In the genomic region with DNA sequence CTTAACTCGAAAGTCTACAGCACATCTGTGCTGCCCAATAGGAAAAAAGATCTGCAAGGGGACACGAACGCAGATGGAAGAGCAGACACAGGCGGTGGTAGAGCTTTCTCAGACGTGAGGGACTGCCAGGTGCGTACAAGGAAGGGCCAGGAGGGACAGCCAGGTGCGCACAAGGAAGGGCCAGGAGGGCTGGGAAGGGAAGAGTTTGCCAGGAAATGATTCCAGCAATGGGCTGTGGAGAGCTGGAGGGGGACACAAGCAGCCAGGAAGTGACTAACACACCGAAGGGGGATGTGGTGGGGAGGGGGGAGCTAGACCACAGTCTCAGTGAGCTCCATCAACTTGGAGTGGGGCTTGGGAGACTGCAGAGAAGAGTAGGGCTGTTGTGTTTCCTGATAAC, we compare ENCODE assay signal across 11 mouse cellular contexts. TPM values are rescaled to one million over a fixed set of nuclear protein-coding genes. Genes with fewer than 3 reads are reported as not detected.
A peak's percentile ranks its signal among the peaks of the same experiment; 100 is the strongest.
DNase-seq lines count a peak whose midpoint lies in the region; ATAC-seq and TF ChIP-seq lines count a peak whose summit lies in the region.
"Had no signal": no experiment of that assay in that cellular context is flagged by ENCODE, and none has a peak within 500 bp of the region (broad histone marks: within the 10 kb centered on the region; RNA-seq: fewer than 3 reads in every experiment).

No protein-coding gene starts in this region.

- no peak overlapping the region for H3K4me3 ChIP-seq in heart, embryonic 13.5 days
- H3K4me3 ChIP-seq in midbrain, embryonic 12.5 days: no peak overlapping the region
- H3K4me3 ChIP-seq in midbrain, embryonic 14.5 days (replicated peaks; ENCODE audit: low read depth, low read length): no peak overlapping the region
- no peak overlapping the region; the same call in 1 of the 2 replicates for H3K4me3 ChIP-seq in intestine, embryonic 15.5 days (replicated peaks)
- no peak overlapping the region for H3K4me3 ChIP-seq in stomach, postnatal 0 days (ENCODE audit: low read depth, low read length)

- no peak for TF ChIP-seq CTCF in stomach, postnatal 0 days (IDR thresholded peaks at IDR 0.05; ENCODE audit: low read depth)

- H3K27ac ChIP-seq in heart, embryonic 13.5 days (replicated peaks): peak overlapping the region; percentile 54
- no peak overlapping the region; the same call in 1 of the 2 replicates for H3K27ac ChIP-seq in midbrain, embryonic 12.5 days (replicated peaks)
- H3K27ac ChIP-seq in midbrain, embryonic 14.5 days (replicated peaks; ENCODE audit: low read depth, low read length): no peak overlapping the region
- peak overlapping the region; percentile 77 for H3K27ac ChIP-seq in intestine, embryonic 15.5 days
- H3K27ac ChIP-seq in stomach, postnatal 0 days (replicated peaks): peak overlapping the region; percentile 65

- H3K36me3 ChIP-seq in heart, embryonic 13.5 days: peaks cover 8% of the 10 kb centered on the region; the same call in 1 of the 2 replicates
- no peaks in the 10 kb centered on the region for H3K36me3 ChIP-seq in midbrain, embryonic 12.5 days
- no peaks in the 10 kb centered on the region for H3K36me3 ChIP-seq in midbrain, embryonic 14.5 days (ENCODE audit: control insufficient read depth, insufficient read depth, low read length)
- no peaks in the 10 kb centered on the region for H3K36me3 ChIP-seq in intestine, embryonic 15.5 days
- no peaks in the 10 kb centered on the region for H3K36me3 ChIP-seq in stomach, postnatal 0 days (ENCODE audit: control insufficient read depth, insufficient read depth, low read length)

- peak overlapping the region; percentile 11; the same call in 1 of the 2 replicates for H3K4me2 ChIP-seq in heart, embryonic 13.5 days
- H3K4me2 ChIP-seq in midbrain, embryonic 12.5 days (replicated peaks): no peak overlapping the region
- H3K4me2 ChIP-seq in midbrain, embryonic 14.5 days (ENCODE audit: low read length): no peak overlapping the region
- peak overlapping the region; percentile 31 for H3K4me2 ChIP-seq in intestine, embryonic 15.5 days (replicated peaks)
- H3K4me2 ChIP-seq in stomach, postnatal 0 days (replicated peaks; ENCODE audit: low read depth): peak overlapping the region; percentile 14; the same call in 1 of the 2 replicates

- H3K4me1 ChIP-seq in heart, embryonic 13.5 days: peaks cover 61% of the 10 kb centered on the region
- peaks cover 36% of the 10 kb centered on the region for H3K4me1 ChIP-seq in midbrain, embryonic 12.5 days
- H3K4me1 ChIP-seq in midbrain, embryonic 14.5 days (ENCODE audit: control insufficient read depth, insufficient read depth, low read length): peaks cover 23% of the 10 kb centered on the region
- H3K4me1 ChIP-seq in intestine, embryonic 15.5 days (replicated peaks): peaks cover 27% of the 10 kb centered on the region
- peaks cover 4% of the 10 kb centered on the region for H3K4me1 ChIP-seq in stomach, postnatal 0 days (replicated peaks; ENCODE audit: control insufficient read depth, insufficient read depth)

- no peak for ATAC-seq in heart, embryonic 13.5 days (ENCODE audit: extremely low read depth, insufficient number of reproducible peaks, low FRiP score, low TSS enrichment)
- ATAC-seq in midbrain, embryonic 12.5 days (ENCODE audit: low FRiP score, low read depth): no peak
- no peak for ATAC-seq in midbrain, embryonic 14.5 days (ENCODE audit: low FRiP score, low TSS enrichment)
- ATAC-seq in intestine, embryonic 15.5 days: 0 out of 2 replicates have a peak, but pooled peaks have one; percentile 9
- ATAC-seq in stomach, postnatal 0 days (ENCODE audit: low FRiP score, low TSS enrichment): no peak
- ATAC-seq in granulocyte monocyte progenitor cell, adult 5-6 weeks (replicated peaks; ENCODE audit: poor library complexity, severe bottlenecking): no peak
- ATAC-seq: CD4-positive, CD25-positive, alpha-beta regulatory T cell, adult 4 months had no signal

- DNase-seq in heart, postnatal 4 days: no peak
- DNase-seq in midbrain, embryonic 14.5 days: no peak
- DNase-seq in stomach, postnatal 0 days (ENCODE audit: low spot score): peak; percentile 44
- no peak for DNase-seq in spleen, postnatal 4 days (ENCODE audit: low spot score in 2 of 2)
- DNase-seq: retina, postnatal 1 day; thymus, adult 2 months had no signal

- H3K9me3 ChIP-seq in heart, embryonic 13.5 days: no peaks in the 10 kb centered on the region
- H3K9me3 ChIP-seq in midbrain, embryonic 12.5 days: no peaks in the 10 kb centered on the region
- H3K9me3 ChIP-seq in midbrain, embryonic 14.5 days (ENCODE audit: control insufficient read depth, low read length): no peaks in the 10 kb centered on the region
- H3K9me3 ChIP-seq in intestine, embryonic 15.5 days: no peaks in the 10 kb centered on the region
- no peaks in the 10 kb centered on the region for H3K9me3 ChIP-seq in stomach, postnatal 0 days (ENCODE audit: control insufficient read depth, low read length)

- no peaks in the 10 kb centered on the region for H3K27me3 ChIP-seq in heart, embryonic 13.5 days (replicated peaks)
- no peaks in the 10 kb centered on the region for H3K27me3 ChIP-seq in midbrain, embryonic 12.5 days
- no peaks in the 10 kb centered on the region for H3K27me3 ChIP-seq in midbrain, embryonic 14.5 days (ENCODE audit: control insufficient read depth, insufficient read depth, low read length)
- H3K27me3 ChIP-seq in intestine, embryonic 15.5 days (replicated peaks): no peaks in the 10 kb centered on the region
- H3K27me3 ChIP-seq in stomach, postnatal 0 days (ENCODE audit: control insufficient read depth, insufficient read depth, low read length): no peaks in the 10 kb centered on the region

- 36% methylated on average over 8 of the region's 8 CpGs for WGBS in heart, embryonic 13.5 days
- WGBS in midbrain, embryonic 12.5 days: 40% methylated on average over 8 of the region's 8 CpGs
- WGBS in midbrain, embryonic 14.5 days: 45% methylated on average over 8 of the region's 8 CpGs
- 21% methylated on average over 8 of the region's 8 CpGs for WGBS in intestine, embryonic 15.5 days
- 26% methylated on average over 8 of the region's 8 CpGs for WGBS in stomach, postnatal 0 days

- peak overlapping the region; percentile 54; the same call in 1 of the 2 replicates for H3K9ac ChIP-seq in heart, embryonic 13.5 days
- H3K9ac ChIP-seq in midbrain, embryonic 12.5 days (replicated peaks): 0 out of 2 replicates have a peak overlapping the region, but pooled peaks have one; percentile 15
- no peak overlapping the region for H3K9ac ChIP-seq in midbrain, embryonic 14.5 days (replicated peaks; ENCODE audit: low read length)
- H3K9ac ChIP-seq in intestine, embryonic 15.5 days: 0 out of 2 replicates have a peak overlapping the region, but pooled peaks have one; percentile 13
- no peak overlapping the region for H3K9ac ChIP-seq in stomach, postnatal 0 days (ENCODE audit: low read length)

- TF ChIP-seq EP300 in stomach, postnatal 0 days (optimal IDR thresholded peaks at IDR 0.05): no peak

RNA-seq across cellular contexts. Expression of a gene that starts 4.4 kb away (rescaled TPM):
- 106 and 116 TPM in 2 replicates for polyA plus RNA-seq in heart, embryonic 13.5 days (2015; fragmentation: Nextera tagmentation; extraction: Ambion mirVana)
- total RNA-seq in heart, postnatal 4 days (2021): 10 to 100 TPM; 65.0 to 65.2 TPM
- polyA plus RNA-seq in midbrain, embryonic 12.5 days (2016; fragmentation: Nextera tagmentation; extraction: Ambion mirVana): 133 and 139 TPM in 2 replicates
- 138 and 159 TPM in 2 replicates for polyA plus RNA-seq in midbrain, embryonic 14.5 days (2014; fragmentation: Nextera tagmentation; extraction: Ambion mirVana)
- 129 and 130 TPM in 2 replicates for polyA plus RNA-seq in intestine, embryonic 15.5 days (2015; fragmentation: Nextera tagmentation; extraction: Ambion mirVana)
- 71.4 and 76.4 TPM in 2 replicates for polyA plus RNA-seq in stomach, postnatal 0 days (2015; fragmentation: Nextera tagmentation; extraction: Ambion mirVana)
- total RNA-seq in granulocyte monocyte progenitor cell, adult 5-6 weeks (2014; fragmentation: Nextera tagmentation): 0.98 and 20.5 TPM in 2 replicates
- total RNA-seq in granulocyte monocyte progenitor cell, adult 5-6 weeks (2017): 0.41 and 0.73 TPM in 2 replicates

Comparison
In these comparisons a context has a peak if more than half of its experiments do, and no peak if none do; other contexts are left out.
1. H3K9ac ChIP-seq: peak in heart, embryonic 13.5 days (single experiment), midbrain, embryonic 12.5 days (single experiment) and intestine, embryonic 15.5 days (single experiment); none in midbrain, embryonic 14.5 days (single experiment) and stomach, postnatal 0 days (single experiment).
2. H3K27ac ChIP-seq: peak in heart, embryonic 13.5 days (single experiment), intestine, embryonic 15.5 days (single experiment) and stomach, postnatal 0 days (single experiment); none in midbrain, embryonic 12.5 days (single experiment) and midbrain, embryonic 14.5 days (single experiment).
3. H3K4me2 ChIP-seq: peak in heart, embryonic 13.5 days (single experiment), intestine, embryonic 15.5 days (single experiment) and stomach, postnatal 0 days (single experiment); none in midbrain, embryonic 12.5 days (single experiment) and midbrain, embryonic 14.5 days (single experiment).